Mouse (Mus musculus) lung, postnatal 0 days (tissue): Measurements from ENCODE around the gene Cyp2b9.
"Not testable (repeated sequence)": the region's sequence is repeated elsewhere in the genome, so short reads cannot be mapped to it uniquely, and the experiment has no call there.

Source experiments
- CTCF ChIP-seq: IDR thresholded peaks from 2 replicates; pipeline ENCODE4 v1.5.1; 2016; ENCODE audit warnings: antibody characterized with exemption, mild to moderate bottlenecking
- EP300 ChIP-seq: IDR thresholded peaks from 2 replicates; pipeline ENCODE4 v1.6.1; 2016; ENCODE audit warnings: antibody characterized with exemption, mild to moderate bottlenecking, control low read depth

DNA sequence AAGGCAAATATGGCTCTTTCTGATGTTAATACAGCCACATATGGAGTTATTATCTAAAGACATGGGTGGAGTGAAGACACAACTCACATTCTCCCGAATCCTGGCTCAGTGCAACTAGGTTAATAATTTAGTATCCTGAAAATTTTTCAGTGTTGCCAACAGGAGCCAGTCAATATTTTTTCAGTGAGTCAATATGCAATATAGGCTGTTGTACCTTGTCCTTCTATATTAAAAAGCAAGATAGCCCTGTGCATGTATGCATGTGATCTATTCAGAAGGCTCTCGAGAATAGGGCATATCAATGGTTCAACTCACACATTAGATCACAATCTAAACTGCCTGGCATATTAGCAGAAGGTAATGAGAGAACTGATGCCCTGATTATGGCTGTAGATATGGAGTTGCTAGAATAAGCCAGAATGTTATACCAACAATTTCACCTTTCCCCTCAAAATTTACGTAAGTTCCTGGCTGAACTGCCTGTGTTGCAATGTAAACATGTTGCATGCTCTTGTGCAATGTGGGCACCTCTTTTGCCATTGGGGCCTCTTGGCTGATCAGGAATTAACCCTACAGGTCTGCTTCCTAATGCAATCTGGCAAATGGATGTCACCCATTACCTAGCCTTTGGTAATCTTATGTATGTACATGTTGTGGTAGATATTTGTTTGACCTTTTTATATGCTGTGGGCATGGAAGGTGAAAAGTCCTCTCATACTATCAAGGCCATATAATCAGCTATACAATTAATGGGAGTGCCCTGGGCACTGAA, 4.3 kb upstream of the Cyp2b9 start:
- TF ChIP-seq EP300, CTCF: not testable (repeated sequence)
